Mouse (Mus musculus): Measurements from ENCODE around the gene Gabbr1. TPM values are rescaled to one million over a fixed set of nuclear protein-coding genes. Genes with fewer than 3 reads are reported as not detected.

Gene Gabbr1
- polyA plus RNA-seq, 1 experiment from 2014 or later, result 1.1 TPM

DNA sequence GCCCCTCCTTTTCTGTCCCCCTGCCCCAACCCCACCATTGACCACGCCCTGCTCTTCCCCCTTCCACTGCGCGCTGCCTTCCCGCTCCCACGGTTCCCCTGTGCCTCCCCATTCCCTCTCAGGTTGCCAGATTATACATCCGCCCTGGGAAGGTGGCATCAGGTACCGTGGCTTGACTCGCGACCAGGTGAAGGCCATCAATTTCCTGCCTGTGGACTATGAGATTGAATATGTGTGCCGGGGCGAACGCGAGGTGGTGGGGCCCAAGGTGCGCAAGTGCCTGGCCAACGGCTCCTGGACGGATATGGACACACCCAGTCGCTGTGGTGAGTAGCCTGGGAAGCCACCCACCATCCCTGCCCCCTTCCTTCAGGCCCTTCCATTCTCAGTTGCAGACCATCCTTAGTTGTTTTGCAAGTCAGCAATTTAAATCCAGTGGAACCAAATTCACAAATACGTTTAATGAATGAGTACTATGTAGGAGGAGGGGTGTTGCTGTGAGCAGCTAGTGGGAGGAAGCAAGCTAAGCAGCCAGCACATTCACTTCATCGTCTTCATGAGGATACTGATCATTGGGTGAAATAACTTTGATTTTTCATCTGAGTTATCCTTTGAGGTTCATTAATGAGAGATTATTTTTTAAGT, 1.7 kb downstream of the Gabbr1 start:
- no peak overlapping the region for H3K9ac ChIP-seq

DNA sequence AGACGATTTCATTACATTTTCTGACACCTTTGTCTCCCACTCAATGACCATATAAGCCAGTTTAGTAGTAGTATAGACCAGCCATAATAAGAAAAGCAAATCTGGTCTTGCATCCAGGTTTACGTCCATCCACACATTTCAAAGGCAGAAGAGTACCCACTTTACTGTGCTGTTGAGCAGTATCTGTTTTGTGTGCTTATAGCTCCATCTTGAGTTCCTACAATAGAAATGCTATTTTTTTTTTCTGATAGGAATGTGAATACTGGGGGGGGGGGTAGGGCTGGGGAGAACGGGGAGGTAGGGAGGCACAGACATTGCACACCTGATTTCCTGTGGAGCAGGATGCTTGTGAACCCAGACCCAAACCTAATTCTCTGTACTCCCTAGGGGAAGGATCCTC, 2.2 kb downstream of the Gabbr1 start:
- 18% methylated on average over 3 of the region's 3 CpGs for whole genome bisulfite sequencing (ENCODE audit: insufficient replicate concordance)
- H3K27me3 ChIP-seq (replicated peaks), result peaks cover 98% of the 10 kb centered on the region

More for the DNA sequence above, 1.7 kb downstream of the Gabbr1 start:
- H3K4me1 ChIP-seq, result peaks cover 34% of the 10 kb centered on the region
- peaks cover 97% of the 10 kb centered on the region for H3K27me3 ChIP-seq (replicated peaks)
- H3K4me2 ChIP-seq, result peak overlapping the region; percentile 85
- H3K4me3 ChIP-seq, result no peak overlapping the region
- 21% methylated on average over 19 of the region's 19 CpGs for WGBS (ENCODE audit: insufficient replicate concordance)
- no peak overlapping the region for H3K27ac ChIP-seq
- H3K36me3 ChIP-seq, result no peaks in the 10 kb centered on the region
- ATAC-seq, result no peak
- H3K9me3 ChIP-seq (replicated peaks), result no peaks in the 10 kb centered on the region

DNA sequence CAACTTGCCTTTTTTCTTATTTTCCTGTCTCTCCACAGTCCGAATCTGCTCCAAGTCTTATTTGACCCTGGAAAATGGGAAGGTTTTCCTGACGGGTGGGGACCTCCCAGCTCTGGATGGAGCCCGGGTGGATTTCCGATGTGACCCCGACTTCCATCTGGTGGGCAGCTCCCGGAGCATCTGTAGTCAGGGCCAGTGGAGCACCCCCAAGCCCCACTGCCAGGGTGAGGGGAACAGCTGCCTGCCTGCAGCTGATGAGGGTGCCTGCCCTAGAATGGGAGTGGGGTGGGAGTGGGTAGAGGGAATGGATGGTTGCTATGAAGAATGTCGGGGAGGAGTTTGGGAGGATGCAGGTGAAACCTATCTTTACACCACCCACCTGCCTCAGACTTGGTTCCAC, 2.6 kb downstream of the Gabbr1 start:
- H3K27me3 ChIP-seq (replicated peaks), result peaks cover 98% of the 10 kb centered on the region
- ATAC-seq, result no peak
- no peak overlapping the region for H3K9ac ChIP-seq
- no peaks in the 10 kb centered on the region for H3K36me3 ChIP-seq
- peaks cover 34% of the 10 kb centered on the region for H3K4me1 ChIP-seq
- H3K9me3 ChIP-seq (replicated peaks), result no peaks in the 10 kb centered on the region
- WGBS (ENCODE audit: insufficient replicate concordance), result 55% methylated on average over 7 of the region's 7 CpGs
- no peak overlapping the region for H3K4me3 ChIP-seq
- H3K4me2 ChIP-seq, result no peak overlapping the region
- H3K27ac ChIP-seq, result no peak overlapping the region

More for the DNA sequence above, 2.2 kb downstream of the Gabbr1 start:
- H3K4me3 ChIP-seq, result no peak overlapping the region
- H3K36me3 ChIP-seq, result no peaks in the 10 kb centered on the region
- H3K9me3 ChIP-seq (replicated peaks), result no peaks in the 10 kb centered on the region
- peaks cover 34% of the 10 kb centered on the region for H3K4me1 ChIP-seq
- no peak for ATAC-seq
- H3K4me2 ChIP-seq, result no peak overlapping the region
- H3K27ac ChIP-seq, result no peak overlapping the region
- no peak overlapping the region for H3K9ac ChIP-seq

DNA sequence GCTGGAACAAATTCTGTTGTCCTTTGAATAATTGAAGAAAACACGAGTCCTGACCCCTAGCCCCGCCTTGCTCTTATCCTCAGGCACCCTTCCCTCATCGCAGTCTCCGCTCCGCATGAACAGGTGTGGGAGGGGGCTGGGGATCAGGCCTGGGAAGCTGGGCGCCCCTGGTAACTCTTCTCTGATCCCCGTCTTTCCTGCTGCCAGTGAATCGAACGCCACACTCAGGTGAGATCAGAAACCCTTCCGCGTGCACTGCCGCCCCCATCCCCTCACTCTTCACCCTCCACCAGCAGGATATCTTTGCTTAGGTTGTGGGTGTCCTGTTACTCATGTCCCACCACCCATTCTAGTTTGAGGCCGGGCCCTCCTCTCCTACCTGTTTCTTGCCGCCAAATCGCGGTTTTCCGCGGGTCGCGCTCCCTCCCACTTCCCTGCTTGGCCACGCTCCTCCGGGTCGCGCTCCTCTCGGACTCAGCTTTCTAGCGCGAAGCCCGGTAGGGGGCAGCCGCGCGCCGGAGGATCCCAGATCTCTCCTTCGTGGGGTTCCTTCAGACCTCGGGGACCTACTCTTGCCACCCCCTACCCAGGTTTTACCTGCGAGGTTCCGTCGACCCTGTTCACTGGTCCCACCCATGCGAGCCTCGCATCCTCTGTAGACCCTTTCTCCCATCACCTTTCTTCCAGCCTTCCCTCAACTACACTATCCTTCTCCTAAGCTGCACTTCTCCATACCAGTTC, 4.0 kb downstream of the Gabbr1 start:
- H3K9ac ChIP-seq, result no peak overlapping the region
- 0 out of 2 replicates have a peak, but pooled peaks cover 3% of the 10 kb centered on the region for H3K36me3 ChIP-seq
- WGBS (ENCODE audit: insufficient replicate concordance), result 5% methylated on average over 39 of the region's 39 CpGs
- peak overlapping the region; percentile 64 for H3K4me2 ChIP-seq
- peak overlapping the region; percentile 43 for H3K4me3 ChIP-seq
- ATAC-seq, result 0 out of 2 replicates have a peak, but pooled peaks have one; percentile 10
- H3K4me1 ChIP-seq, result peaks cover 34% of the 10 kb centered on the region
- peaks cover 86% of the 10 kb centered on the region for H3K27me3 ChIP-seq (replicated peaks)
- H3K9me3 ChIP-seq (replicated peaks), result no peaks in the 10 kb centered on the region
- no peak overlapping the region for H3K27ac ChIP-seq

DNA sequence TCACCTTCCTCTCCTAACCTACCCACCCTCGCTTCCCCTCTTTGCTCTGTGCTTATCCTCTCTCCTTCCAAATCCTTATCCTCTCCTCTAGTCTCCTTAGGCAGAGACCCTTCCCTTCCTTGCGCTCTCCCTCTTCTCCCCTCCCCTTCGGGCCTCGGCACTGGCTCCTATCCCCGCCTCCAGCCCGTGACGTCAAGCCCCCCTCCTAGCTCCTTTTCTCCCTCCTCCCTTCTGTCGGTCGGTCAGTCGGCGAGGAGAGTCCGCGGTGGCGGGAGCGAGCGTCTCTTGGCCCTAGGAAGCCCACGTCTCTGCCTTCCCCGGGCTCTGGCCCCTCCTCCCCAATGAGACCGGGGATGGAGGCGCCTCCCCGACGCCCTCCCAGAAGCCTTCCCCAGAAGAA, 4.6 kb downstream of the Gabbr1 start:
- H3K27ac ChIP-seq, result no peak overlapping the region

DNA sequence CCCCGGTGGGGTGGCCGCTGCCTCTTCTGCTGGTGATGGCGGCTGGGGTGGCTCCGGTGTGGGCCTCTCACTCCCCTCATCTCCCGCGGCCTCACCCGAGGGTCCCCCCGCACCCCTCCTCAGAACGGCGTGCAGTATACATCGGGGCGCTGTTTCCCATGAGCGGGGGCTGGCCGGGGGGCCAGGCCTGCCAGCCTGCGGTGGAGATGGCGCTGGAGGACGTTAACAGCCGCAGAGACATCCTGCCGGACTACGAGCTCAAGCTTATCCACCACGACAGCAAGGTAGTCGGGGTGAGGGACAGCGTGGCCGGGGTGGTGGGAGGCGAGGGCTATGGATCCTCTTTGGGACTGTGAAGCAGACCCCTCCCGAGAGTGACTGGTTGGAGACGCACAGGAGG, 5.1 kb downstream of the Gabbr1 start:
- WGBS (ENCODE audit: insufficient replicate concordance), result 6% methylated on average over 27 of the region's 27 CpGs
- H3K9ac ChIP-seq, result no peak overlapping the region
- H3K4me1 ChIP-seq, result peaks cover 34% of the 10 kb centered on the region
- H3K27ac ChIP-seq, result no peak overlapping the region
- ATAC-seq, result 0 out of 2 replicates have a peak, but pooled peaks have one; percentile 4
- H3K27me3 ChIP-seq (replicated peaks), result peaks cover 74% of the 10 kb centered on the region
- H3K36me3 ChIP-seq, result 0 out of 2 replicates have a peak, but pooled peaks cover 3% of the 10 kb centered on the region
- no peaks in the 10 kb centered on the region for H3K9me3 ChIP-seq (replicated peaks)
- H3K4me2 ChIP-seq, result peak overlapping the region; percentile 64
- H3K4me3 ChIP-seq, result peak overlapping the region; percentile 43

More for the DNA sequence above, 4.6 kb downstream of the Gabbr1 start:
- peaks cover 34% of the 10 kb centered on the region for H3K4me1 ChIP-seq
- peak overlapping the region; percentile 43 for H3K4me3 ChIP-seq
- ATAC-seq, result 0 out of 2 replicates have a peak, but pooled peaks have one; percentile 9
- WGBS (ENCODE audit: insufficient replicate concordance), result under 1% methylated on average over 22 of the region's 22 CpGs
- no peaks in the 10 kb centered on the region for H3K9me3 ChIP-seq (replicated peaks)
- H3K27me3 ChIP-seq (replicated peaks), result peaks cover 79% of the 10 kb centered on the region
- no peak overlapping the region for H3K9ac ChIP-seq
- 0 out of 2 replicates have a peak, but pooled peaks cover 3% of the 10 kb centered on the region for H3K36me3 ChIP-seq
- peak overlapping the region; percentile 64 for H3K4me2 ChIP-seq

DNA sequence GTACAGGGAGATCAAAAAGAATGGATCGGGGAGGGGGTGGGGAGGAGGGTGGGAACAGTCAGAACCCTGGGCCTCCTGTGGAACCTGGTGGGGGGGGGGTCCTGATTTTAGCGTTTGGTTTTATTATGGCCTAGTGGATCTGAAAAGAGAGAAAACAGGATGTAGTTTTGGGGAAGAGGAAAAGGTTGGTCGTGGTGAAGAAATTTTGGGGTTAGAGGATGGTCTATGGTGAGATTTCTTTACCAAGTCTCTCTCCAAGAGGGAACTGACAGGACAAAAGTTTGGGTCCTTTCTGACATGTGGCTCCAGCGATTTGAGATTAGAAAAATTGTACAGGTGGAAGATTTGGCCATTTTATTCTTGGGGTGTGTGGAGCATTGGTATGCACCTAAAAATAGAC, 6.0 kb downstream of the Gabbr1 start:
- ATAC-seq, result no peak
- H3K36me3 ChIP-seq, result 0 out of 2 replicates have a peak, but pooled peaks cover 3% of the 10 kb centered on the region
- H3K4me1 ChIP-seq, result peaks cover 26% of the 10 kb centered on the region
- peaks cover 66% of the 10 kb centered on the region for H3K27me3 ChIP-seq (replicated peaks)
- H3K9me3 ChIP-seq (replicated peaks), result no peaks in the 10 kb centered on the region
- H3K9ac ChIP-seq, result no peak overlapping the region
- WGBS (ENCODE audit: insufficient replicate concordance), result 27% methylated on average over 4 of the region's 4 CpGs
- H3K4me2 ChIP-seq, result no peak overlapping the region
- H3K27ac ChIP-seq, result no peak overlapping the region
- no peak overlapping the region for H3K4me3 ChIP-seq

DNA sequence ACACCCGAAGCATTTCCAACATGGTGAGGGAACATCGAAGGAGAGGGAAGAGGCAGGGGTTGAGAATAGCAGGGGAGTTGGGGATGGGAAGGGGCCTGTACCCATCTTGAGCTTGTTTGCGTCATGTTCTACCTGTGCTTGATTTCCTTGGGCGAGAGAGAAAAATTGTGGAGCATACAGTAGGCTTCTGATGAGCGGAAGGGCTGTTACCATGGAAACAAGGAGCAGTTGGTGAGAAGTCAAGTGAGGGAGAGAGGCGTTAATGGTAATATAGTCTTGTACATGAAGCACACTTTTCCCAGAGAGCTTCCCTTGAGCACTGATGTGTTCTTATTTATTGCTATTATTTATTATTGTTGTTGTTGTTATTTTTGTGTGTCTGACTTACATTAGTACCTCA, 11.2 kb downstream of the Gabbr1 start:
- H3K27ac ChIP-seq, result no peak overlapping the region
- no peaks in the 10 kb centered on the region for H3K4me1 ChIP-seq
- no peak for ATAC-seq
- H3K27me3 ChIP-seq (replicated peaks), result peaks cover 13% of the 10 kb centered on the region
- no peak overlapping the region for H3K4me2 ChIP-seq
- H3K4me3 ChIP-seq, result no peak overlapping the region
- no peak overlapping the region for H3K9ac ChIP-seq
- 78% methylated on average over 6 of the region's 6 CpGs for WGBS (ENCODE audit: insufficient replicate concordance)
- H3K36me3 ChIP-seq, result peaks cover 3% of the 10 kb centered on the region; the same call in 1 of the 2 replicates
- H3K9me3 ChIP-seq (replicated peaks), result no peaks in the 10 kb centered on the region

DNA sequence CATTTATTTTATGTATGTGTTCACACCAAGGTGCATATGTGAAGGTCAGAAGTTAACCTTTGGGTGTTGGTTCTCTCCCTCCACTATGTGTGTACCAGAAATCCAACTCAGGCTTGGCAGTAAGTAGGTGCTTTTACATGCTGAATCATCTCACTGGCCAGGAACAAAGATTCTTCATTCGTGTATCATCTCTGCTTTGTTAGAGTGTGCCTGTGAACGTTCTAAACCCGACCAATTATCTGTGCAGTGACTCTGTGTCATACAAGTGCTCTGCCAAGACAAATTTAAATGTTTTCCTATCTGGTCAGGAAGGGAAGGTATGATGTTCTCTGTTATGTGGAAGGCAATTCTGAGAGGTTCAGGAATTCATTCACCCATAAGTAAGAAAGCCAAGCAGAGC, 15.7 kb downstream of the Gabbr1 start:
- Histone ChIP-seq H3K4me2 (no peak overlapping the region), H3K36me3 (no peaks in the 10 kb centered on the region; the same call in 1 of the 2 replicates), H3K9ac (no peak overlapping the region), H3K4me3 (no peak overlapping the region), H3K9me3 (replicated peaks) (no peaks in the 10 kb centered on the region), H3K27ac (no peak overlapping the region), H3K27me3 (replicated peaks) (no peaks in the 10 kb centered on the region), H3K4me1 (no peaks in the 10 kb centered on the region)
- no peak for ATAC-seq
- WGBS (ENCODE audit: insufficient replicate concordance), result 56% methylated on average over 3 of the region's 3 CpGs

DNA sequence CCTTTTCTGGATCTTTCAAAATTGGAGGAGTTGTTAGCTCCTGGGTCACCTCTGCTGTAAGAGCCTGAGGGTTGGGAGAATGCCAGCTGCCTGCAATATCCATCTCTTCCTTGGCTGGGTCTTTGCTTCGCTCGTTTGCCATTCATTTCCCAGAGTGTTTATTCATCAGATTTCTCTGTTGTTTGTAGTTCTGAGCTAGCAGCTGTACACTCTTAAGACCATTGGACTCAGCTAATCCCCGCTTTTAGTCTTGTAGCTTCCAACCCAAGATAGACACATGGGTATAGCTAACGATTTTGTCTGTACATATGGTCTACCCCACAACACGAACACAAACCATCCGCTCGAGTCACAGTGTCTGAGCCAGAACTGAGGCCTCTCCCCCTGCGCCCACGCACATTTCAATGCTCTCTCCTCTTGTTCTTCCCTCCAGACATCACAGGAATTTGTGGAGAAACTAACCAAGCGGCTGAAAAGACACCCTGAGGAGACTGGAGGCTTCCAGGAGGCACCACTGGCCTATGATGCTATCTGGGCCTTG, 16.4 kb downstream of the Gabbr1 start:
- H3K4me1 ChIP-seq, result no peaks in the 10 kb centered on the region
- no peaks in the 10 kb centered on the region for H3K9me3 ChIP-seq (replicated peaks)

DNA sequence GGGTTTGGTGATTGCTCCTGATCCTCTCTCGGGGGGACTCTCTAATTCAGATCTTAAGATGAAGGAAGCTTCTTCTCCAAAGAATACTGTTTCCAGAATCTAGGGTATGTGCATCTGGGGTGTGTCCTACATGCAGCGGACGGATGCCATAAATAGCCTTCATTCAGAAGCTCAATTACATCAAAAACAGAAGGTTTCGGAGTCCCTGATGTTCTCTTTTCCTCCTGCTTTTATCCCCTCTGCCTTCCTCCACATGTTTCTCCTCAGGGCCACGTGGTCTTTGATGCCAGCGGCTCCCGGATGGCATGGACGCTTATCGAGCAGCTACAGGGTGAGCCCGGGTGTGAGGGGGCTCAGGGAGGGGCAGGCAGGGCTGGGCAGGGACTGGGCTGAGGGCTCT, 17.3 kb downstream of the Gabbr1 start:
- WGBS (ENCODE audit: insufficient replicate concordance), result 65% methylated on average over 10 of the region's 10 CpGs
- no peak overlapping the region for H3K4me2 ChIP-seq
- H3K27ac ChIP-seq, result no peak overlapping the region
- ATAC-seq, result no peak
- H3K27me3 ChIP-seq (replicated peaks), result no peaks in the 10 kb centered on the region
- no peak overlapping the region for H3K4me3 ChIP-seq
- H3K36me3 ChIP-seq, result no peaks in the 10 kb centered on the region; the same call in 1 of the 2 replicates
- no peaks in the 10 kb centered on the region for H3K9me3 ChIP-seq (replicated peaks)
- no peak overlapping the region for H3K9ac ChIP-seq
- no peaks in the 10 kb centered on the region for H3K4me1 ChIP-seq

More for the DNA sequence above, 16.4 kb downstream of the Gabbr1 start:
- no peak overlapping the region for H3K4me3 ChIP-seq
- H3K27me3 ChIP-seq (replicated peaks), result no peaks in the 10 kb centered on the region
- H3K4me2 ChIP-seq, result no peak overlapping the region
- no peaks in the 10 kb centered on the region; the same call in 1 of the 2 replicates for H3K36me3 ChIP-seq
- H3K27ac ChIP-seq, result no peak overlapping the region
- no peak overlapping the region for H3K9ac ChIP-seq
- no peak for ATAC-seq
- WGBS (ENCODE audit: insufficient replicate concordance), result 69% methylated on average over 10 of the region's 10 CpGs
